Mouse (Mus musculus): Measurements from ENCODE around the gene Kat2a. TPM values are rescaled to one million over a fixed set of nuclear protein-coding genes. Genes with fewer than 3 reads are reported as not detected.
"Not testable (repeated sequence)": the region's sequence is repeated elsewhere in the genome, so short reads cannot be mapped to it uniquely, and the experiment has no call there.

Gene Kat2a
- polyA plus RNA-seq, 2 experiments, result 12.7 to 13.0 TPM

GRCm38 (mm10) chr11:100655589-100655988 lies 56.7 kb downstream of the Kat2a start:
- H3K27me3 ChIP-seq (ENCODE audit: control insufficient read depth, insufficient read depth, low read length); H3K36me3 ChIP-seq (replicated peaks; ENCODE audit: control insufficient read depth, insufficient read depth, low read depth); H3K4me3 ChIP-seq (ENCODE audit: insufficient read depth in 1 of 2, low read depth in 2 of 2, low read length in 2 of 2); H3K4me1 ChIP-seq (replicated peaks; ENCODE audit: control insufficient read depth in 2 of 2, insufficient read depth in 2 of 2, low read length in 1 of 2); H3K9me3 ChIP-seq (ENCODE audit: control insufficient read depth, low read length); H3K9ac ChIP-seq (replicated peaks); H3K4me2 ChIP-seq (ENCODE audit: low read depth); H3K27ac ChIP-seq; ATAC-seq (ENCODE audit: insufficient read depth); DNase-seq (ENCODE audit: low read depth in 3 of 3, low spot score in 3 of 3): not testable (repeated sequence)
- peak; percentile 25; the same call in 1 of the 2 replicates for TF ChIP-seq CTCF (IDR thresholded peaks at IDR 0.05; ENCODE audit: low read depth)
- 40% methylated on average over 2 of the region's 3 CpGs for whole genome bisulfite sequencing (ENCODE audit: insufficient replicate concordance)

Other genes starting within 250 kb of the Kat2a start
- gene Klhl11, start 239.7 kb downstream of the Kat2a start, polyA plus RNA-seq (2012; rRNA removed), result 0.90 and 1.2 TPM in 2 replicates
- gene Klhl11, start 239.7 kb downstream of the Kat2a start, polyA plus RNA-seq (2014; fragmentation: Nextera tagmentation; extraction: Ambion mirVana), result 1.8 and 2.2 TPM in 2 replicates
- 35.5 and 45.9 TPM in 2 replicates for gene Acly, start 184.5 kb downstream of the Kat2a start, polyA plus RNA-seq (2012; rRNA removed)
- 68.2 and 76.7 TPM in 2 replicates for gene Acly, start 184.5 kb downstream of the Kat2a start, polyA plus RNA-seq (2014; fragmentation: Nextera tagmentation; extraction: Ambion mirVana)
- gene Ttc25, start 166.9 kb downstream of the Kat2a start, polyA plus RNA-seq (2012; rRNA removed), result 0.01 and 0.03 TPM in 2 replicates
- 0.13 and 0.19 TPM in 2 replicates for gene Ttc25, start 166.9 kb downstream of the Kat2a start, polyA plus RNA-seq (2014; fragmentation: Nextera tagmentation; extraction: Ambion mirVana)
- gene Cnp, start 137.6 kb downstream of the Kat2a start, polyA plus RNA-seq (2012; rRNA removed), result 5.2 and 6.3 TPM in 2 replicates
- 10.0 and 12.0 TPM in 2 replicates for gene Cnp, start 137.6 kb downstream of the Kat2a start, polyA plus RNA-seq (2014; fragmentation: Nextera tagmentation; extraction: Ambion mirVana)
- gene Nkiras2, start 93.2 kb downstream of the Kat2a start, polyA plus RNA-seq (2012; rRNA removed), result 15.0 and 15.5 TPM in 2 replicates
- gene Nkiras2, start 93.2 kb downstream of the Kat2a start, polyA plus RNA-seq (2014; fragmentation: Nextera tagmentation; extraction: Ambion mirVana), result 16.8 and 17.0 TPM in 2 replicates
- 40.6 and 61.7 TPM in 2 replicates for gene Dnajc7, start 92.3 kb downstream of the Kat2a start, polyA plus RNA-seq (2012; rRNA removed)
- 13.4 and 15.1 TPM in 2 replicates for gene Dnajc7, start 92.3 kb downstream of the Kat2a start, polyA plus RNA-seq (2014; fragmentation: Nextera tagmentation; extraction: Ambion mirVana)
- not detected in 2 replicates for gene Zfp385c, start 20.0 kb downstream of the Kat2a start, polyA plus RNA-seq (2012; rRNA removed)
- not detected in 2 replicates for gene Zfp385c, start 20.0 kb downstream of the Kat2a start, polyA plus RNA-seq (2014; fragmentation: Nextera tagmentation; extraction: Ambion mirVana)
- 1.5 and 1.6 TPM in 2 replicates for gene Dhx58, start 8.2 kb downstream of the Kat2a start, polyA plus RNA-seq (2012; rRNA removed)
- 1.3 and 1.7 TPM in 2 replicates for gene Dhx58, start 8.2 kb downstream of the Kat2a start, polyA plus RNA-seq (2014; fragmentation: Nextera tagmentation; extraction: Ambion mirVana)
- not detected in 2 replicates for gene Hspb9, start 1.4 kb upstream of the Kat2a start, polyA plus RNA-seq (2012; rRNA removed)
- 0.14 TPM in 1 of 2 replicates, not detected in the other for gene Hspb9, start 1.4 kb upstream of the Kat2a start, polyA plus RNA-seq (2014; fragmentation: Nextera tagmentation; extraction: Ambion mirVana)
- gene Rab5c, start 25.8 kb upstream of the Kat2a start, polyA plus RNA-seq (2012; rRNA removed), result 109 and 127 TPM in 2 replicates
- 57.4 and 59.9 TPM in 2 replicates for gene Rab5c, start 25.8 kb upstream of the Kat2a start, polyA plus RNA-seq (2014; fragmentation: Nextera tagmentation; extraction: Ambion mirVana)
- gene Kcnh4, start 47.5 kb upstream of the Kat2a start, polyA plus RNA-seq (2012; rRNA removed), result 0.02 TPM in 1 of 2 replicates, not detected in the other
- gene Kcnh4, start 47.5 kb upstream of the Kat2a start, polyA plus RNA-seq (2014; fragmentation: Nextera tagmentation; extraction: Ambion mirVana), result not detected in 2 replicates
- gene Hcrt, start 50.5 kb upstream of the Kat2a start, polyA plus RNA-seq (2012; rRNA removed), result not detected in 2 replicates
- not detected in 2 replicates for gene Hcrt, start 50.5 kb upstream of the Kat2a start, polyA plus RNA-seq (2014; fragmentation: Nextera tagmentation; extraction: Ambion mirVana)
- gene Ghdc, start 58.5 kb upstream of the Kat2a start, polyA plus RNA-seq (2012; rRNA removed), result 2.2 and 2.3 TPM in 2 replicates
- gene Ghdc, start 58.5 kb upstream of the Kat2a start, polyA plus RNA-seq (2014; fragmentation: Nextera tagmentation; extraction: Ambion mirVana), result 0.76 and 0.77 TPM in 2 replicates
- gene Stat5b, start 138.3 kb upstream of the Kat2a start, polyA plus RNA-seq (2012; rRNA removed), result 10.6 and 12.4 TPM in 2 replicates
- 16.4 and 19.3 TPM in 2 replicates for gene Stat5b, start 138.3 kb upstream of the Kat2a start, polyA plus RNA-seq (2014; fragmentation: Nextera tagmentation; extraction: Ambion mirVana)
- 7.8 and 8.5 TPM in 2 replicates for gene Stat5a, start 146.9 kb upstream of the Kat2a start, polyA plus RNA-seq (2012; rRNA removed)
- 7.2 and 8.6 TPM in 2 replicates for gene Stat5a, start 146.9 kb upstream of the Kat2a start, polyA plus RNA-seq (2014; fragmentation: Nextera tagmentation; extraction: Ambion mirVana)
- 15.0 and 17.7 TPM in 2 replicates for gene Stat3, start 227.1 kb upstream of the Kat2a start, polyA plus RNA-seq (2012; rRNA removed)
- 27.2 and 27.4 TPM in 2 replicates for gene Stat3, start 227.1 kb upstream of the Kat2a start, polyA plus RNA-seq (2014; fragmentation: Nextera tagmentation; extraction: Ambion mirVana)

All from liver, embryonic 14.5 days (tissue).